Mouse (Mus musculus) brain, embryonic 14.5 days (tissue): ENCODE measurements around the gene Pdcd6.

Experiments used
- CTCF ChIP-seq: fragments of 200-500 bp; IDR thresholded peaks from 2 replicates; pipeline ENCODE4 v1.5.1; 2012; ENCODE audit warnings: inconsistent platforms, mild to moderate bottlenecking, moderate library complexity, borderline replicate concordance; ENCODE audit not compliant: insufficient read depth, insufficient read length; ENCODE audit errors: extremely low read depth
- POLR2A ChIP-seq: fragments of 200-500 bp; IDR thresholded peaks from 2 replicates; pipeline ENCODE4 v1.6.1; 2012; ENCODE audit warnings: mild to moderate bottlenecking, inconsistent platforms, borderline replicate concordance; ENCODE audit not compliant: poor library complexity, insufficient read depth, insufficient read length, severe bottlenecking; ENCODE audit errors: extremely low read depth

DNA sequence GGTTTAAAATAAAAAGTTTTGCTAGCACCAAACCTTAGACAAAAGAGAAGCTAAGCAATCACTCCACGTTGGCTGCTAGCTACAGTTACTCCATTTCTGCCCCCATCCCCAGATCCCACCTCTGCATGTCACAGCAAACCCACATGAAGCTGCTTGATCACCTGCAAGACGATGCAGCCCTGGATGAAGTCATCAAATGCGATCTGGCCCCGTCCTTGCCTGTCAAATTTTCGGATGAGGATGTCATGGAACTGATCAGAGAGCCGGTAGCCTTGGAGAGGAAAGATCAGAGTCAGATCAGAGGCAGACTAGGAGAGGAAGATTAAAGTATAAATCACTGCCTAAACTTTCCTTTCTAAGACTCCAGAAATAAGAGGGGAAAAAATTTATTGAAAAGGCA lies 12.0 kb downstream of the Pdcd6 start:
- TF ChIP-seq CTCF (no peak), POLR2A (no peak)
